In genomic region chr4:62621880-62622675, GRCm38 (mm10) we compare ENCODE assay signal across 7 mouse cellular contexts.
A peak's percentile ranks its signal among the peaks of the same experiment; 100 is the strongest.
DNase-seq lines count a peak whose midpoint lies in the region; ATAC-seq and TF ChIP-seq lines count a peak whose summit lies in the region.

No protein-coding gene starts in this region.

- peaks cover 77% of the 10 kb centered on the region for H3K4me1 ChIP-seq in hindbrain, embryonic 12.5 days
- no peaks in the 10 kb centered on the region for H3K4me1 ChIP-seq in liver, postnatal 0 days (ENCODE audit: insufficient read depth)

- DNase-seq in 3134 (ENCODE audit: extremely low read depth, insufficient read length, low spot score) (peak; percentile 54), adipocyte (ENCODE audit: low spot score) (peak; percentile 9)
- DNase-seq in liver, postnatal 0 days, result no peak
- DNase-seq in testis, postnatal 10 days (ENCODE audit: low spot score), result no peak
- DNase-seq in cerebellum, postnatal 4 days (ENCODE audit: low spot score in 2 of 2), result no peak

- no peaks in the 10 kb centered on the region for H3K27me3 ChIP-seq in hindbrain, embryonic 12.5 days
- H3K27me3 ChIP-seq in liver, postnatal 0 days (ENCODE audit: insufficient read depth, low read length), result no peaks in the 10 kb centered on the region

- H3K9me3 ChIP-seq in hindbrain, embryonic 12.5 days (replicated peaks), result no peaks in the 10 kb centered on the region
- no peaks in the 10 kb centered on the region for H3K9me3 ChIP-seq in liver, postnatal 0 days (ENCODE audit: low read length)

- H3K36me3 ChIP-seq in hindbrain, embryonic 12.5 days, result no peaks in the 10 kb centered on the region; the same call in 1 of the 2 replicates
- no peaks in the 10 kb centered on the region for H3K36me3 ChIP-seq in liver, postnatal 0 days (replicated peaks; ENCODE audit: insufficient read depth, low read length)

- WGBS in hindbrain, embryonic 12.5 days, result 63% methylated on average over 14 of the region's 14 CpGs
- 67% methylated on average over 14 of the region's 14 CpGs for WGBS in liver, postnatal 0 days (ENCODE audit: insufficient replicate concordance)

- TF ChIP-seq EP300 in liver, postnatal 0 days (IDR thresholded peaks at IDR 0.05; ENCODE audit: low read depth), result no peak

- no peak overlapping the region for H3K9ac ChIP-seq in hindbrain, embryonic 12.5 days
- peak overlapping the region; percentile 3; the same call in 1 of the 2 replicates for H3K9ac ChIP-seq in liver, postnatal 0 days (replicated peaks)

- no peak overlapping the region for H3K4me2 ChIP-seq in hindbrain, embryonic 12.5 days (replicated peaks)
- H3K4me2 ChIP-seq in liver, postnatal 0 days (ENCODE audit: low read depth, low read length), result no peak overlapping the region

- H3K27ac ChIP-seq in hindbrain, embryonic 12.5 days, result peak overlapping the region; percentile 73
- H3K27ac ChIP-seq in liver, postnatal 0 days (ENCODE audit: low read depth), result peak overlapping the region; percentile 59

- TF ChIP-seq CTCF in liver, postnatal 0 days (IDR thresholded peaks at IDR 0.05; ENCODE audit: low read depth), result no peak

- ATAC-seq in hindbrain, embryonic 12.5 days (ENCODE audit: low FRiP score), result no peak
- ATAC-seq in liver, postnatal 0 days, result no peak
- no peak for ATAC-seq in megakaryocyte-erythroid progenitor cell, adult 5-6 weeks (replicated peaks; ENCODE audit: low FRiP score, low TSS enrichment, poor library complexity, severe bottlenecking)

- no peak overlapping the region for H3K4me3 ChIP-seq in hindbrain, embryonic 12.5 days
- H3K4me3 ChIP-seq in liver, postnatal 0 days (ENCODE audit: low read depth, low read length), result 0 out of 2 replicates have a peak overlapping the region, but pooled peaks have one; percentile 2

Comparison
In these comparisons a context has a peak if more than half of its experiments do, and no peak if none do; other contexts are left out.
1. DNase-seq: peak in 3134 (single experiment) and adipocyte (single experiment); none in liver, postnatal 0 days (single experiment), testis, postnatal 10 days (single experiment) and cerebellum, postnatal 4 days (0 of 2).